Mouse (Mus musculus): ENCODE measurements around the gene Dlg1.

- TF ChIP-seq POLR2A (IDR thresholded peaks at IDR 0.05; ENCODE audit: low read depth, low read length) (no peak), CTCF (IDR thresholded peaks at IDR 0.05; ENCODE audit: extremely low read depth, insufficient read depth, insufficient read length, insufficient replicate concordance) (no peak)
Measured at GRCm38 (mm10) chr16:31624749-31625148, 38.5 kb upstream of the Dlg1 start.
